Mouse (Mus musculus): Measurements from ENCODE around the gene Chd9. TPM values are rescaled to one million over a fixed set of nuclear protein-coding genes. Genes with fewer than 3 reads are reported as not detected.
"Not testable (repeated sequence)": the region's sequence is repeated elsewhere in the genome, so short reads cannot be mapped to it uniquely, and the experiment has no call there.

Gene Chd9
- polyA plus RNA-seq, 1 experiment from 2014 or later, result 60.0 TPM

GRCm38 (mm10) chr8:90882088-90882691, 54.0 kb downstream of the Chd9 start:
- 87% methylated on average over 16 of the region's 16 CpGs for WGBS
- Histone ChIP-seq H3K4me3 (ENCODE audit: low read depth, low read length) (no peak overlapping the region), H3K4me2 (ENCODE audit: low read depth, severe bottlenecking) (no peak overlapping the region), H3K9ac (ENCODE audit: low read length) (no peak overlapping the region), H3K27ac (replicated peaks; ENCODE audit: low read depth, low read length) (no peak overlapping the region), H3K4me1 (ENCODE audit: control insufficient read depth, insufficient read depth, low read length) (peaks cover 7% of the 10 kb centered on the region), H3K36me3 (ENCODE audit: control insufficient read depth, insufficient read depth, low read length) (no peaks in the 10 kb centered on the region), H3K9me3 (ENCODE audit: control insufficient read depth, low read length) (no peaks in the 10 kb centered on the region), H3K27me3 (ENCODE audit: control insufficient read depth, insufficient read depth, low read length) (no peaks in the 10 kb centered on the region)
- DNase-seq (ENCODE audit: low spot score), result no peak
- no peak for ATAC-seq (ENCODE audit: insufficient number of reproducible peaks, low FRiP score, low TSS enrichment, low read depth)

DNA sequence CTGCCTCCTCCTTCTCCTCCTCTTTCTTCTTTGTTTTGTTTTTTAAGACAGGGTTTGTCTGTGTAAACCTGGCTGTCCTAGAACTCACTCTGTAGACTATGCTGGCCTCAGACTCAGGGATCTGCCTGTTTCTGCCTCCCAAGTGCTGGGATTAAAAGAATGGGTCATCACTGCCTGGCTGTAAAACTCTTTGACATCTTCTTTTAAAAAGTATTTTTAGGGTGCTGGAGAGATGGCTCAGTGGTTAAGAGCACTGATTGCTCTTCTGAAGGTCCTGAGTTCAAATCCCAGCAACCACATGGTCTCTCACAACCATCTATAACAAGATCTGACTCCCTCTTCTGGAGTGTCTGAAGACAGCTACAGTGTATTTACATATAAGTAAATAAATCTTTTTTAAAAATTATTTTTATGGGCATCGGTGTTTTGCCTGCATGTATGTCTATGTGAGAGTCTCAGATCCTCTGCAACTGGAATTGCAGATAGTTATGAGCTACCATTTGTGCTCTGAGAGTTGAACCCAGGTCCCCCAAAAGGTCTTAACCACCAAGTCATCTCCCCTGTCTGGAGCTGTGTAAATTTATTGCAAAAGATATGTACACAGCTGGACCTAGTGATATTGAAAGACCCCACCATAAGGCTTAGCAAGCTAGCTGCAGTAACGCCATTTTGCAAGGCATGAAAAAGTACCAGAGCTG, 57.7 kb downstream of the Chd9 start:
- Histone ChIP-seq H3K27me3 (ENCODE audit: control insufficient read depth, insufficient read depth, low read length) (no peaks in the 10 kb centered on the region), H3K9me3 (ENCODE audit: control insufficient read depth, low read length) (no peaks in the 10 kb centered on the region), H3K4me2 (ENCODE audit: low read depth, severe bottlenecking) (no peak overlapping the region), H3K4me1 (ENCODE audit: control insufficient read depth, insufficient read depth, low read length) (no peaks in the 10 kb centered on the region), H3K4me3 (ENCODE audit: low read depth, low read length) (no peak overlapping the region), H3K36me3 (ENCODE audit: control insufficient read depth, insufficient read depth, low read length) (no peaks in the 10 kb centered on the region), H3K27ac (replicated peaks; ENCODE audit: low read depth, low read length) (no peak overlapping the region), H3K9ac (ENCODE audit: low read length) (no peak overlapping the region)
- ATAC-seq (ENCODE audit: insufficient number of reproducible peaks, low FRiP score, low TSS enrichment, low read depth), result no peak
- no peak for DNase-seq (ENCODE audit: low spot score)
- WGBS, result 79% methylated on average over 2 of the region's 2 CpGs

- H3K9me3 ChIP-seq (ENCODE audit: control insufficient read depth, low read length); H3K27me3 ChIP-seq (ENCODE audit: control insufficient read depth, insufficient read depth, low read length); ATAC-seq (ENCODE audit: insufficient number of reproducible peaks, low FRiP score, low TSS enrichment, low read depth); H3K27ac ChIP-seq (replicated peaks; ENCODE audit: low read depth, low read length); H3K4me3 ChIP-seq (ENCODE audit: low read depth, low read length); DNase-seq (ENCODE audit: low spot score); H3K9ac ChIP-seq (ENCODE audit: low read length); H3K4me1 ChIP-seq (ENCODE audit: control insufficient read depth, insufficient read depth, low read length); H3K4me2 ChIP-seq (ENCODE audit: low read depth, severe bottlenecking); H3K36me3 ChIP-seq (ENCODE audit: control insufficient read depth, insufficient read depth, low read length): not testable (repeated sequence)
- no CpG with 5 or more reads among the region's 15 CpGs for WGBS
Observed at GRCm38 (mm10) chr8:90886369-90886712, 58.2 kb downstream of the Chd9 start.

DNA sequence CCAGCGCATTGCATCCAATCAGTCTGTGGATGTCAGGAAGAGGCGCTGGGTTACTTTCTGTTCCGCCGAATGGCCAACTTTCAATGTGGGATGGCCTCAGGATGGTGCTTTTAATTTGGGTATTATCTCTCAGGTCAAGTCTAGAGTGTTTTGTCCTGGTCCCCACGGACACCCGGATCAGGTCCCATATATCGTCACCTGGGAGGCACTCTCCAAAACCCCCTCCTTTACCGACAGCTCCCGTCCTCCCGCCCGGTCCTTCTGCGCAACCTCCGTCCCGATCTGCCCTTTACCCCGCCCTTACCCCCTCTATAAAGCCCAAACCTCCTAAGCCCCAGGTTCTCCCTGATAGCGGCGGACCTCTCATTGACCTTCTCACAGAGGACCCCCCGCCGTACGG, 59.2 kb downstream of the Chd9 start:
- H3K9me3 ChIP-seq (ENCODE audit: control insufficient read depth, low read length); ATAC-seq (ENCODE audit: insufficient number of reproducible peaks, low FRiP score, low TSS enrichment, low read depth); H3K4me2 ChIP-seq (ENCODE audit: low read depth, severe bottlenecking); DNase-seq (ENCODE audit: low spot score); H3K27ac ChIP-seq (replicated peaks; ENCODE audit: low read depth, low read length); H3K9ac ChIP-seq (ENCODE audit: low read length); H3K4me1 ChIP-seq (ENCODE audit: control insufficient read depth, insufficient read depth, low read length); H3K27me3 ChIP-seq (ENCODE audit: control insufficient read depth, insufficient read depth, low read length); H3K36me3 ChIP-seq (ENCODE audit: control insufficient read depth, insufficient read depth, low read length): not testable (repeated sequence)
- peak overlapping the region; percentile 23; the same call in 1 of the 2 replicates for H3K4me3 ChIP-seq (ENCODE audit: low read depth, low read length)
- WGBS, result no CpG with 5 or more reads among the region's 20 CpGs

- WGBS, result 86% methylated on average over 8 of the region's 8 CpGs
- H3K36me3 ChIP-seq (ENCODE audit: control insufficient read depth, insufficient read depth, low read length), result no peaks in the 10 kb centered on the region
- no peak for ATAC-seq (ENCODE audit: insufficient number of reproducible peaks, low FRiP score, low TSS enrichment, low read depth)
Observed at GRCm38 (mm10) chr8:90891872-90892578, 63.9 kb downstream of the Chd9 start.

DNA sequence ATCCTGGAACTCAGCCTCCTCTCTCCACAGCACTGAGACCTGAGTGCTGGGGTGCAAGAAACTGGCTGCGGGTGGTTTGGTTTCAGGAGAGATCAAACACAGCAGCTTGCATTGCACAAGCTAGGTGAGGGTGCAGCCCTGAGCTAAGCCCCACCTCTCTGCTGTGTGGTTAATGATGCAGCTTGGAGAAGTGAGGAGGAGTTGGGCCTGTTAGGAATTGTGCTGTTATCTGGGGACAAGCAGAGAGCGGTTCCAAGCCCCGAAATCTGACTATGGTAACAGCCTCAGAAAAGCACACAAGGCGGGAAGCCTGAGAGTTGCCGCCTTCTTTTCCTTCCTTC, 64.4 kb downstream of the Chd9 start:
- Histone ChIP-seq H3K9ac (ENCODE audit: low read length) (no peak overlapping the region), H3K4me1 (ENCODE audit: control insufficient read depth, insufficient read depth, low read length) (0 out of 2 replicates have a peak, but pooled peaks cover 2% of the 10 kb centered on the region), H3K4me3 (ENCODE audit: low read depth, low read length) (no peak overlapping the region), H3K9me3 (ENCODE audit: control insufficient read depth, low read length) (no peaks in the 10 kb centered on the region), H3K27ac (replicated peaks; ENCODE audit: low read depth, low read length) (no peak overlapping the region), H3K36me3 (ENCODE audit: control insufficient read depth, insufficient read depth, low read length) (no peaks in the 10 kb centered on the region), H3K27me3 (ENCODE audit: control insufficient read depth, insufficient read depth, low read length) (no peaks in the 10 kb centered on the region), H3K4me2 (ENCODE audit: low read depth, severe bottlenecking) (no peak overlapping the region)
- no peak for DNase-seq (ENCODE audit: low spot score)
- ATAC-seq (ENCODE audit: insufficient number of reproducible peaks, low FRiP score, low TSS enrichment, low read depth), result no peak
- WGBS, result 79% methylated on average over 5 of the region's 5 CpGs

More at GRCm38 (mm10) chr8:90891872-90892578, 63.9 kb downstream of the Chd9 start:
- no peak overlapping the region for H3K27ac ChIP-seq (replicated peaks; ENCODE audit: low read depth, low read length)
- no peak overlapping the region for H3K4me2 ChIP-seq (ENCODE audit: low read depth, severe bottlenecking)
- no peak overlapping the region for H3K9ac ChIP-seq (ENCODE audit: low read length)
- H3K4me1 ChIP-seq (ENCODE audit: control insufficient read depth, insufficient read depth, low read length), result 0 out of 2 replicates have a peak, but pooled peaks cover 2% of the 10 kb centered on the region
- no peak for DNase-seq (ENCODE audit: low spot score)
- no peaks in the 10 kb centered on the region for H3K9me3 ChIP-seq (ENCODE audit: control insufficient read depth, low read length)
- no peaks in the 10 kb centered on the region for H3K27me3 ChIP-seq (ENCODE audit: control insufficient read depth, insufficient read depth, low read length)
- no peak overlapping the region for H3K4me3 ChIP-seq (ENCODE audit: low read depth, low read length)

DNA sequence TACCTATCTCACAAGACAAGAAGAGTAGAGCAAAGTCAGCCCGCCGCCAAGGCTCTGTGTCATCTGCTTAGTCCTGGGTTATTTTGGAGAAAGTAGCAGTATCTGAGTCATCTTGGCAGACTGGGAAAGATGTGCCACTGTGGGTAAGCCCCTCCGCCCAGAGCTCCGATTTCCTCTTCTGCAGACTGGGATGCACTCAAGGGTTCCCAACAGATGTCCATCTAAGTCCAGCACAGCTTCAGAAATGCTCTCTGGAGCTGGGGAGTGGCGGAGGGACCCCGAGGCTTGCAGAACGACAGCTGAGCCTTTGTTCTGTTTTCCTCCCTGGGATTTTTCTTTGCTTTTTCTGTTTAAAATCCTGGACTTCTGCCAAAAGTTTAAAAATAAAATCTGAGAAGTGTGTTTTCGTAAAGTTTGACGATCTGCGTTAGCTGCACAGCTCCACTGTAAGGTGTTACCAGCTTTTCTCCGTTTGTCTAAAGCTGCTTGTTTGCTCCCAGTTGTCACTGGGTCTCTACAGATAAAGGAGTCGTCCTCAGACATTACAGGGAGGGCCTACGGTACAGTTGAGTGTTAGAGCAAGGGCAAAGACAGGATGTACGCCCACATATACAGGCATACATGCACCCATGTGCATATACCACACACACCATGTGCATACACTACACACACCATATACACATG, 66.2 kb downstream of the Chd9 start:
- Histone ChIP-seq H3K4me3 (ENCODE audit: low read depth, low read length) (no peak overlapping the region), H3K4me2 (ENCODE audit: low read depth, severe bottlenecking) (no peak overlapping the region), H3K9ac (ENCODE audit: low read length) (no peak overlapping the region), H3K27me3 (ENCODE audit: control insufficient read depth, insufficient read depth, low read length) (no peaks in the 10 kb centered on the region), H3K9me3 (ENCODE audit: control insufficient read depth, low read length) (no peaks in the 10 kb centered on the region), H3K27ac (replicated peaks; ENCODE audit: low read depth, low read length) (0 out of 2 replicates have a peak overlapping the region, but pooled peaks have one; percentile 14), H3K4me1 (ENCODE audit: control insufficient read depth, insufficient read depth, low read length) (0 out of 2 replicates have a peak, but pooled peaks cover 2% of the 10 kb centered on the region), H3K36me3 (ENCODE audit: control insufficient read depth, insufficient read depth, low read length) (no peaks in the 10 kb centered on the region)
- ATAC-seq (ENCODE audit: insufficient number of reproducible peaks, low FRiP score, low TSS enrichment, low read depth), result no peak
- WGBS, result 85% methylated on average over 14 of the region's 14 CpGs
- no peak for DNase-seq (ENCODE audit: low spot score)

GRCm38 (mm10) chr8:90897343-90897742, 69.2 kb downstream of the Chd9 start:
- DNase-seq (ENCODE audit: low spot score) (no peak), ATAC-seq (ENCODE audit: insufficient number of reproducible peaks, low FRiP score, low TSS enrichment, low read depth) (no peak)
- no peak overlapping the region for H3K9ac ChIP-seq (ENCODE audit: low read length)
- 67% methylated on average over 5 of the region's 5 CpGs for WGBS
- no peak overlapping the region for H3K4me2 ChIP-seq (ENCODE audit: low read depth, severe bottlenecking)
- H3K4me3 ChIP-seq (ENCODE audit: low read depth, low read length), result no peak overlapping the region
- no peaks in the 10 kb centered on the region for H3K27me3 ChIP-seq (ENCODE audit: control insufficient read depth, insufficient read depth, low read length)
- H3K4me1 ChIP-seq (ENCODE audit: control insufficient read depth, insufficient read depth, low read length), result 0 out of 2 replicates have a peak, but pooled peaks cover 2% of the 10 kb centered on the region
- H3K27ac ChIP-seq (replicated peaks; ENCODE audit: low read depth, low read length), result no peak overlapping the region; the same call in 1 of the 2 replicates
- no peaks in the 10 kb centered on the region for H3K36me3 ChIP-seq (ENCODE audit: control insufficient read depth, insufficient read depth, low read length)
- H3K9me3 ChIP-seq (ENCODE audit: control insufficient read depth, low read length), result no peaks in the 10 kb centered on the region

Measured in limb, embryonic 11.5 days (tissue).